Mouse (Mus musculus) macrophage (primary cell): ENCODE data around the gene Aff1. TPM values are rescaled to one million over a fixed set of nuclear protein-coding genes. Genes with fewer than 3 reads are reported as not detected.
A peak's percentile ranks its signal among the peaks of the same experiment; 100 is the strongest.

Experiments used
- H3K27ac ChIP-seq: fragments of 350-480 bp; formaldehyde crosslinking; 2 replicates; pipeline ENCODE4 v1.9.0; 2021
- H3K36me3 ChIP-seq: fragments of 350-480 bp; formaldehyde crosslinking; 2 replicates; pipeline ENCODE4 v1.9.0; 2021; ENCODE audit errors: inconsistent target
- H3K4me3 ChIP-seq: fragments of 350-480 bp; formaldehyde crosslinking; 2 replicates; pipeline ENCODE4 v1.9.0; 2021; ENCODE audit errors: inconsistent target
- H3K79me2 ChIP-seq: fragments of 350-480 bp; formaldehyde crosslinking; 2 replicates; pipeline ENCODE4 v1.9.0; 2021; ENCODE audit errors: inconsistent target
- WGBS: methylation state at CpG from one replicate; pipeline ENCODE4 v1.1.7; 2026; ENCODE audit warnings: inconsistent platforms; ENCODE audit not compliant: missing documents; 5-methylcytosine and 5-hydroxymethylcytosine counted together
- polyA plus RNA-seq: library from polyadenylated mRNA; stranded (reverse); fragments of 250-400 nt; gene quantifications from 3 replicates; pipeline ENCODE4 v1.2.4, GENCODE M21; 2018; ENCODE audit warnings: inconsistent platforms

Gene Aff1
- polyA plus RNA-seq, 1 experiment from 2014 or later: 46.7 TPM

DNA sequence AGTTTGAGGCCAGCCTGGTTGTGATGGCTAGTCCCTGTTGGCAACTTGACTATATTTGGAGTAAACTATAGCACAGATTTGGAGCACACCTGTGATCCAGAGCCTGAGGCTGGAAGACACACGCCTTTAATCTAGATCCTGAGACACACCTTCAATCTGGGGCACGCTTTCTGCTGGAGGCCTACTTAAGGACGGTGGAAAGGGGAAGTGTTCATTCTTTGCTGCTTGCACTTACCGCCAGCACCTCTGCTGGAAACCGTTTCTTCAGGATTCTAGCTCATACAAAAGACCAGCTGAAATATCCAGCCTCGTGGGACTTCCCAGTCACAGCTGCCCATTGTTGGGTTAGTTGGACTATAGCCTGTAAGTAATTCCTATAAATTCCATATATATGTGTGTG lies 10.4 kb downstream of the Aff1 start:
- Histone ChIP-seq H3K79me2 (peaks cover 97% of the 10 kb centered on the region), H3K4me3 (no peak overlapping the region), H3K27ac (no peak overlapping the region; the same call in 1 of the 2 replicates), H3K36me3 (no peaks in the 10 kb centered on the region)
- WGBS: 19% methylated on average over 6 of the region's 6 CpGs

DNA sequence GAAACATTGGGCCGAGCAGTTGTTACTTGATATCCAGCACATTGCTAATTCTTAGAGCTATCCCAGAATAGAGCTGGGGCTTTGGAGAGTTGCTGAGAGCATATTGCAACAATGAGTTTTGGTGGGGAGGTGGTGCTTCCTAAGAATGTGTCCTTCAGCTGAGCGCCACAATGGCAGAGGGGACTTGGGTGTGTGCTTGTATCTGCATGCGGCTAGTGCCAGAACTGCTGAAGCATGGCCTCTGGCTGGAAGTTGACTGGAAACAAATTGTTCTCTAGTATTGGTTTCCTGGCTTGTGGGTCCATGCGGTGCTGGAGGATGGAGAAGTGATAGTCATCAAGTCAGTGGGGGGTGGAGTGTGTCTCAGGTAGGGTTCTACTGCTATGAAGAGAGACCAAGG lies 13.2 kb downstream of the Aff1 start:
- Histone ChIP-seq H3K4me3 (no peak overlapping the region), H3K79me2 (peaks cover 97% of the 10 kb centered on the region), H3K27ac (peak overlapping the region; percentile 69), H3K36me3 (no peaks in the 10 kb centered on the region)
- 88% methylated on average over 4 of the region's 4 CpGs for WGBS

DNA sequence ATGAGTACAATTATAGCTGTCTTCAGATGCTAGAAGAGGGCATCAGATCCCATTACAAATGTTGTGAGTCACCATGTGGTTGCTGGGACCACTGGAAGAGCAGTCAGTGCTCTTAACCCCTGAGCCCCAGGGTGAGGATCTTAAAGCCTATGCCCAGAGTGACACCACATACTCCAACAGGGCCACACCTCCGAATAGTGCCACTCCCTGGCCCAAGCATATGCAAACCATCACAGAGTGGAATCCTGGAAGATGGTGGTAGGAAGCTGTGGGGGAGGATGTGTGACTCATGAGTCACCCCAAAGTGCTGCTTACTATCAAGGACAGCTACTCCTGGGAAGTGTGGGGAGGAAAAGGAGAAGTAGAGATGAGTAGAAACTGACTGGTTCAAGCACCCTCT lies 13.7 kb downstream of the Aff1 start:
- Histone ChIP-seq H3K36me3 (no peaks in the 10 kb centered on the region), H3K27ac (peak overlapping the region; percentile 69), H3K4me3 (no peak overlapping the region), H3K79me2 (peaks cover 97% of the 10 kb centered on the region)
- 17% methylated on average over 1 of the region's 1 CpGs for WGBS

DNA sequence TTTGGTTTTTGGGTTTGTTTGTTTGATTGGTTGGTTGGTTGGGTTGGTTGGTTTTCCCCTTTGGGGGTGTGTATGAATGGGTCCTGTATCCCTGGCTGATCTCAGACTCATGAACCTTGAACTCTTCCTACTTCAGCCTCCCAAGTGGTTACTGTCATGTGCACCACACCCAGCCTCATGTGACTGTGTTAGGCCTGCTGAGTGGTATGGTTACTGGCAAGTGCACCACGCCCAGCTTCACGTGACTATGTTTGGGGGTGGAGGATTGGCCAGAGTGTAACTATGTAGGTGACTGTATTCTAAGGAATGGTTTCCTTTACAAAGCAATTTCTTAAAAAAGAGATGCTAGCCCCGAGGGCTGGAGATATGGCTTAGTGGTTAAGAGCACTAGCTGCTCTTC lies 16.9 kb downstream of the Aff1 start:
- H3K36me3 ChIP-seq: no peaks in the 10 kb centered on the region
- peaks cover 97% of the 10 kb centered on the region for H3K79me2 ChIP-seq
- no peak overlapping the region for H3K4me3 ChIP-seq
- peak overlapping the region; percentile 22; the same call in 1 of the 2 replicates for H3K27ac ChIP-seq
- WGBS: 74% methylated on average over 3 of the region's 3 CpGs

DNA sequence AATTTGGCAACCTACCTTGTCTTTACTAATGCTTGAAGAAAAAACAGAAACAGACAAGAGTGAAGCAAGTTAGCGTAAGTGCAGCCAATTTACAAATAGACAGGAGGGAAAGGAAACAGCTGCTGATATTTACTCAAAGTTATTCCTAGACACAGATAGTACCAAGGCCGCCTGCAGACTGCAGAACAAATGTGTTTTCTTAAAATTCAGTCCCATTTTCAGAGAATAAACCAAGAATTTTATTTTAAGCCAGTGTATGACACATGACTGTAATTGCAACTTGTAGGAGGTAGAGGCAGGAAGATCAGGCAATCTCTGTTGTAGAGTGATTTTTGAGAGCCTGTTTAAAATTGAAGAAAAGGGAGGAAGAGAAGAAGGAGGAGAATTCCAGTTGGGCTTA lies 19.7 kb downstream of the Aff1 start:
- H3K79me2 ChIP-seq: peaks cover 97% of the 10 kb centered on the region
- WGBS: 87% methylated on average over 2 of the region's 2 CpGs
- no peak overlapping the region for H3K27ac ChIP-seq
- no peak overlapping the region for H3K4me3 ChIP-seq
- H3K36me3 ChIP-seq: no peaks in the 10 kb centered on the region

DNA sequence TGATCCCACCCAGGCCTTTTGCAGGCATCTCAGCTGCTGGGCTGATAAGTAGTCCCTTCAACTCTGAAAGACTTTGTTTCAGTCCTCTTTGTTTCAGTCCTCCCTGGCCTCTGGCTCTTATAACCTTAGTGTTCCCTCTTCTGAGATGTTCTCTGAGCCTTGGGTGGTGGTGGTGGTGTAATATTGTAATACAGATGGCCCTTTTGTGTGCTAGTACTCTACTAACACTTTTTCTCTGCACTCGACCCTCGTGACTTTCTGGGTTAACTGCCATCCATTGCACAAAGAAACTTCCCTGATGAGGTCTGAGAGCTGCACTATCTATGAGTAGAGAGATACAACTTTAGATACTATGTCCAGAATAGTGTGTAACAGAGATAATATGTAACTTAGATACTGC lies 21.2 kb downstream of the Aff1 start:
- H3K27ac ChIP-seq: peak overlapping the region; percentile 88
- 38% methylated on average over 2 of the region's 2 CpGs for WGBS
- no peak overlapping the region for H3K4me3 ChIP-seq
- no peaks in the 10 kb centered on the region for H3K36me3 ChIP-seq
- H3K79me2 ChIP-seq: peaks cover 97% of the 10 kb centered on the region

DNA sequence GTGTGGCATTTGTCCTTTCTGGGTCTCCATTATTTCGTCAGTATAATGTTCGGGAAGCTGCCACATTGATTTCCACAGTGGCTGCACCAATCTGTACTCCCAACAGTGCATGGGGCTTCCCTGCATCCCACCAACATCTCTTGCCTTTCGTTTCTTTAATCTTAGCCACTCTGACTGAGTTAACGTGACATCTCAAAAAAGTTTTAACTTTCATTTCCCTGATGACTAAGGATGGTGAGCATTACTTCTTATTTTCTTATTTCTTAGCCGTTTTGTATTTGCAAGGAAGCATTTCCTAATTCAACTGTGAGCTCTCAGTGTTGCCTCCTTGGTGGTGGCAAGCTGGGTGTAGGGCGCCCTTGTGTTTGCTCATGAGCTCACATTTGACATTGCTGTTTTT lies 22.8 kb downstream of the Aff1 start:
- no peaks in the 10 kb centered on the region for H3K36me3 ChIP-seq
- 19% methylated on average over 6 of the region's 6 CpGs for WGBS
- peak overlapping the region; percentile 88 for H3K27ac ChIP-seq
- H3K79me2 ChIP-seq: peaks cover 97% of the 10 kb centered on the region
- peak overlapping the region; percentile 7; the same call in 1 of the 2 replicates for H3K4me3 ChIP-seq

DNA sequence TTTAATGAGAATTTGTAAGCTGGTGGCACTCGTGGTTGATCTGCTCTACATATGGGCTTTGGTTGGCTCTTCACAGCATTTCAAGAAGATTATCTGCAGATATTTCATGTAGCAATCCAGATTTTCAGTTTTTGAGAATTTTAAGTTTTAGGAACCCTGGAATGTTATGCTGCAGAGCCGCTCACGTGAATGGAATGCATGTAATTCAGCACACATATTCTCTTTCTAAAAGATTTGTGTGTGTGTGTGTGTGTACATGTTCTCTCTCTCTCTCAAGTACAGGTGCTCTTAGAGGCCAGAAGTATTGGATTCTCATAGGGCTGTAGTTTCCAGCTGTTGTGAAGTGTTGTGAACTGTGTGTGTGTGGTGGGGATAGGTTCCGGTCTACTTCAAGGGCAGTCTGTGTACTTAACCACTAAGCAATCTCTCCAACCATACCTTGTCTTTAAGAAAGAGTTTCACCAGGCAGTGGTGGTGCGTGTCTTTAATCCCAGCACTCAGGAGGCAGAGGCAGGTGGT lies 24.7 kb downstream of the Aff1 start:
- peak overlapping the region; percentile 17 for H3K27ac ChIP-seq
- 94% methylated on average over 5 of the region's 5 CpGs for WGBS
- H3K36me3 ChIP-seq: no peaks in the 10 kb centered on the region
- H3K79me2 ChIP-seq: peaks cover 97% of the 10 kb centered on the region
- no peak overlapping the region for H3K4me3 ChIP-seq

DNA sequence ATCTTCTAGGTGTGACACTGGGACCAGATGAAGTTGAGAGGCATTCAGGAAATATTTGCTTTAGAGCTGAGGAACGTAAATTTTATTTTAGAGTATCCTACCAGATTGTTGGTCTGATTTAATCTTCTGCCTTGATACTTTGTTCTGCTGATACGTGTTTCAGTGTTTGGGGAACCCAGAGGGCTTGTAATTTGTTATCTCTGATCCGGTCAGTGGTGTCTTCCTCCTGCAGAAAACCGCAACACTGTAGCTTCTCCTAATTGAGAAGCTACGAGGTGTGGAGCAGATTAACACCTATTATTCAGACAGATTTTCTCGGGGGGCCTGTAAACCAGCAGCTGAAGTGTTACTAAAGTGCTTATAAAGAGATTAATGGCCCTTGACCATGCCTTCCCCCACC lies 27.0 kb downstream of the Aff1 start:
- Histone ChIP-seq H3K27ac (peak overlapping the region; percentile 95), H3K4me3 (no peak overlapping the region), H3K79me2 (peaks cover 97% of the 10 kb centered on the region), H3K36me3 (no peaks in the 10 kb centered on the region; the same call in 1 of the 2 replicates)
- 29% methylated on average over 5 of the region's 6 CpGs for WGBS

DNA sequence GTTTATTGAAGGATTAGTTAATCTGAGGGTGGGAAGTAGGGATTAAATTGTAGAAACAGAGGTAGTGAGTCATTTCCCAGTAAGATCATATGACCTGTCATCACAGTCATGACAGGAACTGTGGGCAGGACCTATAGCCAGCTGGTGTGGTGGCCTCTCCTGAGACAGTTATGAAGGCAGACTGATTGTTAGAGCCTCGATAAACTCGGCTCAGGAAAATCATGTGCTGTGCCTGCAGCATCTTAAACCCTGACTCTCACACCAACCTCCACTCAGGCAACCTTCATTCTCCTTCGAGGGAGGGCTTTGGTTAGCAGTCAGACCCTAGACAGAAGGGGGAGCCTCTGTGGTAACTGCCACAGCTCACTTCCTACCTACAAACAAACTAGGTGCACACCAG lies 27.7 kb downstream of the Aff1 start:
- Histone ChIP-seq H3K27ac (peak overlapping the region; percentile 95), H3K79me2 (peaks cover 98% of the 10 kb centered on the region), H3K36me3 (no peaks in the 10 kb centered on the region; the same call in 1 of the 2 replicates), H3K4me3 (no peak overlapping the region)
- 4% methylated on average over 3 of the region's 3 CpGs for WGBS

DNA sequence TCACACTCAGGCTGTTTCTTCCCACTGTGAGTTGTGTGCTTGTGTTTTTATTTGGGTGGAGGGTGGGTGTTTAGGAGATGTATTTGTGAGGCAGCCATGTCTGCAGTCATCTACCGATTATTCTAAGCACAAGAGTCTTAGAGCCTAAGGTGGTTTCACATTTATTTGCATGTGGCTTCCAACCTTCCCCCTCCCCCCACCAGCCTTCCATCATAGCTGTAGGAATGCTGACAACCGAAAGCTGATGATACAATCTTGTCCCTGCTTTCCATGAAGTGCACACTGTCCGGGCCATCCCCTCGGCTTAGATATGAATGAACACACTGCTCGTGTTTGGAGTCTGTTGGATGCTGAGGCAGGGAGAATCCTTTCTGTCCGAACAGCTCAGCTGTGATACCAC lies 28.8 kb downstream of the Aff1 start:
- peaks cover 100% of the 10 kb centered on the region for H3K79me2 ChIP-seq
- 88% methylated on average over 6 of the region's 6 CpGs for WGBS
- H3K36me3 ChIP-seq: no peaks in the 10 kb centered on the region; the same call in 1 of the 2 replicates
- H3K27ac ChIP-seq: peak overlapping the region; percentile 95
- H3K4me3 ChIP-seq: no peak overlapping the region

DNA sequence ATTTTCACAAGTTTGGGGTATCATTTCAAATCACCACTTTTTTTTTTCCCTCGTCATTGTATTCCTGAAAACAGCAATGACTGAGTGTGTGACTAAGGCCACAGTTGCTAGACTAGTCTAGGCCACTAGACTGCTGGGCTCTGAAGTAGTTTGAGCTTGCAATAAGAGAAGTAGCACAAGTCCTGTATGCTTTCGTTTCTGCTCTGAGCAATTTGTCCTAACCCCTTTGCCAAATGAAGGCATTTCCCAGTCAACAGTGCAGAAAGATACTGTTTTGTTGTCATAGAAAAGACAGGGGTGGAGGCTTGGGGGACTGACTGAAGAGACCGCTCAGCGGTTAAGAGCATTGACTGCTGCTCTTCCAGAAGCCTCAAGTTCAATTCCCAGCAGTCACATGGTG lies 29.3 kb downstream of the Aff1 start:
- H3K36me3 ChIP-seq: no peaks in the 10 kb centered on the region; the same call in 1 of the 2 replicates
- H3K4me3 ChIP-seq: no peak overlapping the region
- 53% methylated on average over 4 of the region's 4 CpGs for WGBS
- peaks cover 100% of the 10 kb centered on the region for H3K79me2 ChIP-seq
- peak overlapping the region; percentile 95 for H3K27ac ChIP-seq

DNA sequence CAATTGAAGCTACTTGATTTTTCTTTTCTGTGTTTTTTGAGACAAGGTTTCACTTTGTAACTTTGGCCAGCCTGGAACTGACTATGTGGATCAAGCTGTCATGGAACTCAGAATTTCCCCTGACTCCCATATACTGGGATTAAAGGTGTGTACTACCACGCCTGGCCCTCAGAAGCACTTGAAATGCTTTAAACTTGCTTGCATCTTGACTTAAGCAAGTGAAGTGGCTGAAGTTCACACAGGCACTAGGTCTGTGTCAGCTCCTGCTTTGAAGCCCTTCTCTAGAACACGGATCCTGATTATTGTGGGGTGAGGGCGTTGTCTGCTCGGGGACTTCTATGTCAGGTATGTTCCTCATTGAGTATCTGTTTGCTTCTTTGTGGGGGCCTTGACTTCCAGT lies 30.5 kb downstream of the Aff1 start:
- peaks cover 1% of the 10 kb centered on the region; the same call in 1 of the 2 replicates for H3K36me3 ChIP-seq
- no peak overlapping the region for H3K4me3 ChIP-seq
- 63% methylated on average over 4 of the region's 4 CpGs for WGBS
- peak overlapping the region; percentile 95 for H3K27ac ChIP-seq
- H3K79me2 ChIP-seq: peaks cover 100% of the 10 kb centered on the region

DNA sequence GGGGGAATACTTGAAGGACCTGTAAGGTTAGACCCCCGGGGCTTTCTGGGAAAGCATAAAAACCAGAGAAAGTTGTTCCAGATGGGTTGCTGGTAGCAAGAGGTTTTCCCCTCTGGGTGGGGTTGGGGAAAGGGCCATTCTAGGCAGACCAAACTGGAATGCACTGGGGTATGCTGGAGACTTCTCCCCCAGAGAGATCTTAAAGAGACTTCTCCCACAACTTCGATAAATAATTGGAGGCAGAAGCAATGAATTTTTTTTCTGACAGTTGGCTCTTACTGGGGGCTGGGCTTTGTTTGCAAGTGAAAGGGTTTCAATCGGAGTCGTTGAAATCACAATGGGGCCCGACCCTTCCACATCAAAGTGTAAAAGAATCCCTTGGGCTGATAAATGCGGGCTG lies 32.2 kb downstream of the Aff1 start:
- Histone ChIP-seq H3K36me3 (peaks cover 8% of the 10 kb centered on the region; the same call in 1 of the 2 replicates), H3K27ac (no peak overlapping the region), H3K79me2 (peaks cover 100% of the 10 kb centered on the region), H3K4me3 (no peak overlapping the region)
- 87% methylated on average over 6 of the region's 6 CpGs for WGBS

DNA sequence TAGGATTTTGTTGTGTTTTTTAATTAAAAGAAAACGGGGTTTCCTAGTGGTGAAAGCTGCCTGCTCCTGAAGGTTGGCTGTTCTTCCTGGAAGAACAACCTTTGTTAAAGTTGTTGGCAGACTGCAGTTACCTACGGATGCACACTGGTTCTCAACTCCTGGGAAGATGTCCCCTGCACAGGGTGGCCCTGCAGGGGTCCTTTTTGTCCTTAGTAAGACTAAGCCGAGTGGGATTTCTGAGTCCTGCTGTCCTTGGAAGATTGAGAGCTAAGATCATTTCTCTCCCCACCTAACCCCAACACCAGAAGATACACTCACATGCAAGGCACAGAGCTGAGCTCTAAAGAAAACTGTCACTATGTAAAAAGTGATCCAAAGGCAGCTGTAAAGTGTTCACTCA lies 32.6 kb downstream of the Aff1 start:
- H3K27ac ChIP-seq: peak overlapping the region; percentile 69
- 91% methylated on average over 3 of the region's 3 CpGs for WGBS

More for the DNA sequence above, 32.6 kb downstream of the Aff1 start:
- peaks cover 100% of the 10 kb centered on the region for H3K79me2 ChIP-seq
- no peak overlapping the region for H3K4me3 ChIP-seq
- peaks cover 12% of the 10 kb centered on the region for H3K36me3 ChIP-seq
